Mouse (Mus musculus) cerebellum, adult 2 months (tissue): ENCODE results near the gene Pik3r2. TPM values are rescaled to one million over a fixed set of nuclear protein-coding genes. Genes with fewer than 3 reads are reported as not detected.
A peak's percentile ranks its signal among the peaks of the same experiment; 100 is the strongest.

Source experiments
- DNase-seq, 2 experiments: peaks; one replicate each; pipeline ENCODE4 v3.0.0; 2021
- H3K27ac ChIP-seq: fragments of 200-500 bp; 2 replicates; pipeline ENCODE4 v1.5.1; 2012; ENCODE audit warnings: low read length, control low read depth, inconsistent platforms; ENCODE audit not compliant: insufficient read depth
- H3K27me3 ChIP-seq: fragments of 200-500 bp; 2 replicates; pipeline ENCODE4 v1.6.1; 2012; ENCODE audit warnings: inconsistent platforms, mild to moderate bottlenecking, low read length, moderate library complexity; ENCODE audit not compliant: control insufficient read depth, insufficient read depth
- H3K4me1 ChIP-seq: fragments of 200-500 bp; 2 replicates; pipeline ENCODE4 v1.6.1; 2011; ENCODE audit warnings: low read length; ENCODE audit not compliant: control insufficient read depth, insufficient read depth
- H3K4me3 ChIP-seq: fragments of 200-500 bp; replicated peaks from 2 replicates; pipeline ENCODE3; 2011; ENCODE audit warnings: mild to moderate bottlenecking, low read depth, low read length, control low read depth; ENCODE audit not compliant: insufficient read depth
- CTCF ChIP-seq: fragments of 200-500 bp; IDR thresholded peaks from 2 replicates; pipeline ENCODE4 v1.5.1; 2011; ENCODE audit warnings: low read depth, mild to moderate bottlenecking, control low read depth, low read length, moderate library complexity, borderline replicate concordance; ENCODE audit not compliant: insufficient read depth
- POLR2A ChIP-seq: fragments of 200-500 bp; IDR thresholded peaks from 2 replicates; pipeline ENCODE4 v1.6.1; 2011; ENCODE audit warnings: low read length, control low read depth, borderline replicate concordance; ENCODE audit not compliant: insufficient read depth
- WGBS: fragments of 180-500 bp; shearing (Covaris S2); methylation state at CpG from one replicate; pipeline ENCODE4 v1.1.7; 2018; 5-methylcytosine and 5-hydroxymethylcytosine counted together
- polyA plus RNA-seq: library from polyadenylated mRNA; depleted of rRNA; stranded (reverse); fragments of >200 nt; gene quantifications from 2 replicates; pipeline ENCODE4 v1.2.3, GENCODE M21; 2012

The Pik3r2 gene
- polyA plus RNA-seq, 1 experiment, result 150 TPM

GRCm38 (mm10) chr8:70770748-70771147, 5.8 kb downstream of the Pik3r2 start:
- no peak for DNase-seq
- WGBS, result 95% methylated on average over 13 of the region's 13 CpGs
- Histone ChIP-seq H3K4me3 (no peak overlapping the region), H3K27me3 (no peaks in the 10 kb centered on the region), H3K27ac (no peak overlapping the region), H3K4me1 (peaks cover 53% of the 10 kb centered on the region)
- TF ChIP-seq CTCF, result no peak
- no peak for TF ChIP-seq POLR2A

- TF ChIP-seq POLR2A, result no peak
- DNase-seq, result no peak
- Histone ChIP-seq H3K4me3 (no peak overlapping the region), H3K27me3 (no peaks in the 10 kb centered on the region), H3K4me1 (peaks cover 47% of the 10 kb centered on the region), H3K27ac (no peak overlapping the region)
- 89% methylated on average over 12 of the region's 12 CpGs for WGBS
Measured at GRCm38 (mm10) chr8:70769858-70770257, 6.7 kb downstream of the Pik3r2 start.

GRCm38 (mm10) chr8:70769359-70769758, 7.2 kb downstream of the Pik3r2 start:
- 19% methylated on average over 26 of the region's 26 CpGs for WGBS
- DNase-seq, result peak; percentile 91 to 94
- no peak overlapping the region for H3K27ac ChIP-seq
- H3K27me3 ChIP-seq, result no peaks in the 10 kb centered on the region
- peaks cover 42% of the 10 kb centered on the region for H3K4me1 ChIP-seq
- TF ChIP-seq CTCF, result peak; percentile 100
- no peak for TF ChIP-seq POLR2A
- H3K4me3 ChIP-seq, result no peak overlapping the region

GRCm38 (mm10) chr8:70768956-70769355, 7.6 kb downstream of the Pik3r2 start:
- Histone ChIP-seq H3K4me1 (peaks cover 38% of the 10 kb centered on the region), H3K27me3 (no peaks in the 10 kb centered on the region), H3K27ac (no peak overlapping the region), H3K4me3 (no peak overlapping the region)
- DNase-seq, result peak in 1 of 2 experiments; percentile 37
- no peak for TF ChIP-seq POLR2A
- no peak for TF ChIP-seq CTCF
- WGBS, result 82% methylated on average over 16 of the region's 16 CpGs

GRCm38 (mm10) chr8:70768231-70768776, 8.2 kb downstream of the Pik3r2 start:
- WGBS, result 91% methylated on average over 32 of the region's 32 CpGs
- no peak for TF ChIP-seq POLR2A
- no peak for TF ChIP-seq CTCF
- Histone ChIP-seq H3K4me3 (no peak overlapping the region), H3K4me1 (peaks cover 35% of the 10 kb centered on the region), H3K27me3 (no peaks in the 10 kb centered on the region), H3K27ac (no peak overlapping the region)
- peak in 1 of 2 experiments; percentile 28 for DNase-seq

- peak in 1 of 2 experiments; percentile 24 for DNase-seq
- no peak overlapping the region for H3K4me3 ChIP-seq
- H3K27ac ChIP-seq, result no peak overlapping the region
- H3K4me1 ChIP-seq, result peaks cover 27% of the 10 kb centered on the region
- TF ChIP-seq CTCF (no peak), POLR2A (no peak)
- H3K27me3 ChIP-seq, result no peaks in the 10 kb centered on the region
- 70% methylated on average over 6 of the region's 6 CpGs for WGBS
Measured at GRCm38 (mm10) chr8:70767503-70767902, 9.0 kb downstream of the Pik3r2 start.

GRCm38 (mm10) chr8:70766571-70767440, 9.7 kb downstream of the Pik3r2 start:
- H3K4me3 ChIP-seq, result peak overlapping the region; percentile 35
- DNase-seq, result peak; percentile 58 to 66
- 10% methylated on average over 21 of the region's 21 CpGs for WGBS
- TF ChIP-seq CTCF, result no peak
- TF ChIP-seq POLR2A, result peak; percentile 11; the same call in 1 of the 2 replicates
- no peaks in the 10 kb centered on the region for H3K27me3 ChIP-seq
- H3K27ac ChIP-seq, result no peak overlapping the region
- peaks cover 20% of the 10 kb centered on the region for H3K4me1 ChIP-seq

- WGBS, result 11% methylated on average over 34 of the region's 34 CpGs
- H3K27me3 ChIP-seq, result no peaks in the 10 kb centered on the region
- no peak overlapping the region for H3K27ac ChIP-seq
- peaks cover 15% of the 10 kb centered on the region for H3K4me1 ChIP-seq
- TF ChIP-seq POLR2A (no peak), CTCF (no peak)
- H3K4me3 ChIP-seq, result peak overlapping the region; percentile 35
- DNase-seq, result no peak
Measured at GRCm38 (mm10) chr8:70765838-70766570, 10.5 kb downstream of the Pik3r2 start.
